Mouse (Mus musculus): ENCODE results near the gene Camsap3.
"Not testable (repeated sequence)": the region's sequence is repeated elsewhere in the genome, so short reads cannot be mapped to it uniquely, and the experiment has no call there.

The Camsap3 gene

GRCm38 (mm10) chr8:3586993-3587390 lies at the start of gene Camsap3:
TSS of gene Camsap3 (plus strand) at chr8:3587293.
- no peak for DNase-seq (ENCODE audit: low read depth, low spot score)

GRCm38 (mm10) chr8:3537666-3538065 lies 49.4 kb upstream of the Camsap3 start:
- DNase-seq (ENCODE audit: low read depth, low spot score), result no peak

- DNase-seq (ENCODE audit: low read depth, low spot score), result no peak
Measured at GRCm38 (mm10) chr8:3539146-3539545, 47.9 kb upstream of the Camsap3 start.

GRCm38 (mm10) chr8:3540076-3540475 lies 47.0 kb upstream of the Camsap3 start:
- no peak for DNase-seq (ENCODE audit: low read depth, low spot score)

- no peak for DNase-seq (ENCODE audit: low read depth, low spot score)
Measured at GRCm38 (mm10) chr8:3546511-3546910, 40.6 kb upstream of the Camsap3 start.

- no peak for DNase-seq (ENCODE audit: low read depth, low spot score)
Measured at GRCm38 (mm10) chr8:3552240-3552639, 34.9 kb upstream of the Camsap3 start.

GRCm38 (mm10) chr8:3556114-3556513 lies 31.0 kb upstream of the Camsap3 start:
- DNase-seq (ENCODE audit: low read depth, low spot score), result no peak

- no peak for DNase-seq (ENCODE audit: low read depth, low spot score)
Measured at GRCm38 (mm10) chr8:3567641-3568371, 19.3 kb upstream of the Camsap3 start, which contains the start of gene C330021F23Rik. TSS of gene C330021F23Rik (plus strand) at chr8:3567990.

GRCm38 (mm10) chr8:3568378-3568777 lies 18.7 kb upstream of the Camsap3 start:
- no peak for DNase-seq (ENCODE audit: low read depth, low spot score)

- no peak for DNase-seq (ENCODE audit: low read depth, low spot score)
Measured at GRCm38 (mm10) chr8:3569784-3570183, 17.3 kb upstream of the Camsap3 start.

GRCm38 (mm10) chr8:3574546-3574945 lies 12.5 kb upstream of the Camsap3 start:
- no peak for DNase-seq (ENCODE audit: low read depth, low spot score)

GRCm38 (mm10) chr8:3576211-3576960 lies 10.7 kb upstream of the Camsap3 start:
- no peak for DNase-seq (ENCODE audit: low read depth, low spot score)

- DNase-seq (ENCODE audit: low read depth, low spot score), result no peak
Measured at GRCm38 (mm10) chr8:3579390-3580364, 7.4 kb upstream of the Camsap3 start.

- not testable (repeated sequence) for DNase-seq (ENCODE audit: low read depth, low spot score)
Measured at GRCm38 (mm10) chr8:3581961-3582360, 5.1 kb upstream of the Camsap3 start.

- DNase-seq (ENCODE audit: low read depth, low spot score), result no peak
Measured at GRCm38 (mm10) chr8:3586452-3586851, 641 bp upstream of the Camsap3 start.

- peak; percentile 20 for DNase-seq (ENCODE audit: low read depth, low spot score)
Measured at GRCm38 (mm10) chr8:3587391-3588257, 531 bp downstream of the Camsap3 start.

- DNase-seq (ENCODE audit: low read depth, low spot score), result no peak
Measured at GRCm38 (mm10) chr8:3588258-3588633, 1.2 kb downstream of the Camsap3 start.

GRCm38 (mm10) chr8:3593470-3593869 lies 6.4 kb downstream of the Camsap3 start:
- DNase-seq (ENCODE audit: low read depth, low spot score), result no peak

- DNase-seq (ENCODE audit: low read depth, low spot score), result no peak
Measured at GRCm38 (mm10) chr8:3594466-3594865, 7.4 kb downstream of the Camsap3 start.

GRCm38 (mm10) chr8:3598054-3598453 lies 11.0 kb downstream of the Camsap3 start:
- DNase-seq (ENCODE audit: low read depth, low spot score), result no peak

- no peak for DNase-seq (ENCODE audit: low read depth, low spot score)
Measured at GRCm38 (mm10) chr8:3599219-3599618, 12.1 kb downstream of the Camsap3 start.

Data from c-Kit-negative CD71-positive TER-119-positive erythroid progenitor cells, embryonic 14.5 days (primary cell).